Mouse (Mus musculus) forebrain, embryonic 10.5 days (tissue): ENCODE measurements at regions not wholly inside any gene's neighbourhood (a gene's known extent, or its start where the extent isn't known, plus 50 kb on each side); places are given as distances from the start of the nearest gene placed in this dataset.

Experiments used
- DNase-seq: peaks from one replicate; pipeline ENCODE4 v3.0.0-alpha.2; 2017; ENCODE audit warnings: low spot score; ENCODE audit errors: extremely low spot score
- H3K27ac ChIP-seq: fragments of 300-500 bp; sonication (generic); 2 replicates; pipeline ENCODE4 v1.5.1; 2016; ENCODE audit warnings: mild to moderate bottlenecking
- H3K27me3 ChIP-seq: fragments of 300-500 bp; sonication (generic); 2 replicates; pipeline ENCODE4 v1.6.1; 2016; ENCODE audit warnings: mild to moderate bottlenecking; ENCODE audit not compliant: poor library complexity, severe bottlenecking
- H3K36me3 ChIP-seq: fragments of 300-500 bp; sonication (generic); replicated peaks from 2 replicates; pipeline ENCODE4 v1.6.1; 2016; ENCODE audit warnings: mild to moderate bottlenecking, moderate library complexity
- H3K4me1 ChIP-seq: fragments of 300-500 bp; sonication (generic); 2 replicates; pipeline ENCODE4 v1.6.1; 2016
- H3K4me3 ChIP-seq: fragments of 300-500 bp; sonication (generic); 2 replicates; pipeline ENCODE4 v1.5.1; 2016; ENCODE audit warnings: mild to moderate bottlenecking, moderate library complexity
- H3K9me3 ChIP-seq: fragments of 300-500 bp; sonication (generic); 2 replicates; pipeline ENCODE4 v1.6.1; 2016; ENCODE audit warnings: mild to moderate bottlenecking, moderate library complexity
- whole genome bisulfite sequencing: fragments of 180-500 bp; shearing (Covaris S2); methylation state at CpG from one replicate; pipeline ENCODE4 v1.1.7; 2016; 5-methylcytosine and 5-hydroxymethylcytosine counted together

DNA sequence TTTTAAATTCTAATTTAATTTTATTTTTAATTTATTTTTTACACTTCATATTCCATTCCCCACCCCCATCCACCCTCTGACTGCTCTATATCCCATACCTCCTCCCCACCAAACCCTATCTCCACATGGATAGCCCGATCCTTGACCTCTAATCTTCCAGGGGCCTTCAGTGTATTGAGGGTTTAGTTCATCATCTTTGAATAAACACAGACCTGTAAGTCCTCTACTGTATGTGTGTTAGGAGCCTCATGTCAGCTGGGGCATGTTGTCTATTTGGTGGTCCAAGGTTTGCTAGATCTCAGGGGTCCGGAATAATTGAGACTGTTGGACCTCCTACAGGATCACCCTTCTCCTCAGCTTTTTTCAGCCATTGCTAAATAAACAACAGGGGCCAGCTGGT lies 540.2 kb upstream of the Pcdh20 start:
- Histone ChIP-seq H3K27ac (no peak overlapping the region), H3K27me3 (no peaks in the 10 kb centered on the region), H3K36me3 (no peaks in the 10 kb centered on the region), H3K9me3 (no peaks in the 10 kb centered on the region), H3K4me3 (no peak overlapping the region), H3K4me1 (no peaks in the 10 kb centered on the region)
- DNase-seq, result no peak
- WGBS, result 93% methylated on average over 2 of the region's 2 CpGs

DNA sequence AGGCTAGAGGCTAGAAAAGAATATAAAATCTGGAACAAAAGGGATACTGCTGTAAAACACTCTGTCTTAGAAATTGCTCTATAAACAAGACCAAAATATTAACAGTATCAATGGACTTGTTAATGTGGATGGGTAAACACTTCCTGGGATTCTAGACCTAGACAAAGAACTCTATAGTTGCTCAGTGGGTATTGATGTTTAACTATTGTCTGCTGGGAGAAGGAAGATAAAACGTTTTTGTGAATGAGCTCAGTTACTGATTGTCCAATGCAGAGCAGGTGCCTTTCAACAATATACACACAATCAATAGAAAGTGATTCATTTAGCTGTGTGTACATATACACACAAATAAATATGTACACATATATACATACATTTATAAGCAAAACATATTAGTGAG lies 538.5 kb upstream of the Pcdh20 start:
- Histone ChIP-seq H3K27me3 (no peaks in the 10 kb centered on the region), H3K4me1 (no peaks in the 10 kb centered on the region), H3K27ac (no peak overlapping the region), H3K36me3 (no peaks in the 10 kb centered on the region), H3K9me3 (no peaks in the 10 kb centered on the region), H3K4me3 (no peak overlapping the region)
- WGBS, result 48% methylated on average over 1 of the region's 1 CpGs
- no peak for DNase-seq

DNA sequence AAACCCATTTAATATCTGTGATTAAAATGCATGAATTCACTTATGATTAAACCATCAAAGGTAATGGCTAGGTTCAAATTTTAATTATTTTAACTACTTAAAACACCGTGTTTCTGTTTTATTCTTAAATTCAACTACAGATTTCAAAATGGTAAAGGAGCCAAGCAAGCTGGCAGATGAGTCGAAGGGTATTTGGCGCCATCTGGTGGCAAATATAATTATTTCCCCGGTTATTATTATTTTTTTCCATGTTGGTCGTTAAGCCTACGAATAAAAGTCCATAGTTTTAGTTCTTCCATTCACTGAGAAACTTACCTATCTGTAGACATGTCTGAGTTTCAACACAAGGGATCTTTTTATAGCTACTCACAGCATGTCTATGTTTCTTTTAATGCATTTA lies 510.7 kb upstream of the Pcdh20 start:
- WGBS, result 16% methylated on average over 6 of the region's 6 CpGs
- Histone ChIP-seq H3K4me1 (no peaks in the 10 kb centered on the region), H3K36me3 (no peaks in the 10 kb centered on the region), H3K4me3 (no peak overlapping the region), H3K27ac (no peak overlapping the region), H3K27me3 (no peaks in the 10 kb centered on the region), H3K9me3 (no peaks in the 10 kb centered on the region)
- no peak for DNase-seq

DNA sequence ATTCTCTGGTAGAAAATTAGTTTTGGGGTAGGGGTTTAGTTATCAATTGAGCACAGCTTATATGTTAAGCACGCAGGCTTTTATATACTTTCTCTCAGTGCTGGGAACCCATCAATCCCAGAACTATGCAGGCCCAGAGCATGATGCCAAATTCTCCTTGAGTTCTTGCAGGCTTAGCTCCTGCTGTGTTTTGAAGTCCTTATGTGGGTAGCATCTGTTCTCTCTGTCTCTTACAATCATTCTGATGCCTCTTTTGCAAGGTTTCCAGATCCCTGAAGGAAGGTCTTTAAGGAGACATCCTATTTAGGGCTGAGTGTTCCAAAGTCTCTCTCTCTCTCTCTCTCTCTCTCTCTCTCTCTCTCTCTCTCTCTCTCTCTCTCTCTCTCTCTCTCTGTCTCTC lies 504.8 kb upstream of the Pcdh20 start:
- Histone ChIP-seq H3K4me1 (no peaks in the 10 kb centered on the region), H3K36me3 (no peaks in the 10 kb centered on the region), H3K27ac (no peak overlapping the region), H3K9me3 (no peaks in the 10 kb centered on the region), H3K4me3 (no peak overlapping the region), H3K27me3 (no peaks in the 10 kb centered on the region)
- DNase-seq, result no peak
- WGBS, result 78% methylated on average over 1 of the region's 1 CpGs

DNA sequence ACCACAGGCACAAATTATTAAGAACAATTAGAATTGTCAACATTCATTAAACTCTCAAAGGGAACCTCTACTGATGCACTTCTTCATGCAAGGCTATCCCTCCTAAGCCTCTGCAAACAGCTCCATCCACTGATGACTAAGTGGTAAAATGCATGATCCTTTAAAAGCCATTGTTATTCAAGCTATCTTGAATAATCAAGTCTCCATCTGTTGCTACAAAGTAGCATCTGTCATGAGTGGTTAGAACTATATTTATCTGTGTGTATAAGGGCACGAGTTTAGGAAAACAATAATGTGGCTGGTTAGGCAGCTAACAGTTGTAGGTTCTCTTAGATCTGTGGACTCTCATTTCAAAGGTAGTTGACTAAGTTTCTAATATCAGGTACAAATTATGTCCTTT lies 463.4 kb upstream of the Pcdh20 start:
- Histone ChIP-seq H3K27ac (no peak overlapping the region), H3K9me3 (no peaks in the 10 kb centered on the region), H3K4me1 (no peaks in the 10 kb centered on the region), H3K4me3 (no peak overlapping the region), H3K36me3 (no peaks in the 10 kb centered on the region), H3K27me3 (no peaks in the 10 kb centered on the region)
- 85% methylated on average over 1 of the region's 1 CpGs for WGBS
- no peak for DNase-seq
